Mouse (Mus musculus): ENCODE results near the gene Snx25. TPM values are rescaled to one million over a fixed set of nuclear protein-coding genes. Genes with fewer than 3 reads are reported as not detected.
A peak's percentile ranks its signal among the peaks of the same experiment; 100 is the strongest.

The Snx25 gene
- total and polyA plus RNA-seq, 2 experiments from 2014 or later: 7.7 to 44.7 TPM

GRCm38 (mm10) chr8:45999138-45999783, 152.7 kb downstream of the Snx25 start, which contains the start of gene Lrp2bp:
Gene Lrp2bp (plus strand): TSS chr8:45999303.
- ATAC-seq (no peak; the same call in 1 of the 2 replicates), DNase-seq (peak; percentile 27)
- H3K27ac ChIP-seq (ENCODE audit: low read depth, low read length): peak within 1 kb of the TSS; percentile 97
- H3K4me2 ChIP-seq (ENCODE audit: low read depth): peak within 1 kb of the TSS; percentile 69
- 0 out of 2 replicates have a peak, but pooled peaks have one; percentile 14 for TF ChIP-seq CTCF (IDR thresholded peaks at IDR 0.05; ENCODE audit: low read depth)
- H3K9me3 ChIP-seq (ENCODE audit: low read length): no peaks in the 10 kb centered on the region
- H3K36me3 ChIP-seq (ENCODE audit: insufficient read depth): peaks cover 16% of the 10 kb centered on the region
- peak within 1 kb of the TSS; percentile 54 for H3K4me3 ChIP-seq (ENCODE audit: low read depth, low read length)
- peak within 1 kb of the TSS; percentile 91 for H3K9ac ChIP-seq
- no peaks in the 10 kb centered on the region for H3K27me3 ChIP-seq (ENCODE audit: insufficient read depth, low read length)
- WGBS: 3% methylated on average over 22 of the region's 22 CpGs
- no peaks in the 10 kb centered on the region for H3K4me1 ChIP-seq (ENCODE audit: insufficient read depth)

- Histone ChIP-seq H3K4me1 (ENCODE audit: insufficient read depth) (no peaks in the 10 kb centered on the region), H3K27me3 (ENCODE audit: insufficient read depth, low read length) (no peaks in the 10 kb centered on the region), H3K9ac (no peak overlapping the region), H3K36me3 (ENCODE audit: insufficient read depth) (peaks cover 20% of the 10 kb centered on the region), H3K4me3 (ENCODE audit: low read depth, low read length) (no peak overlapping the region), H3K4me2 (ENCODE audit: low read depth) (no peak overlapping the region; the same call in 1 of the 2 replicates), H3K27ac (ENCODE audit: low read depth, low read length) (no peak overlapping the region), H3K9me3 (ENCODE audit: low read length) (no peaks in the 10 kb centered on the region)
- no peak for ATAC-seq
- WGBS: 91% methylated on average over 2 of the region's 2 CpGs
- DNase-seq: no peak
- peak; percentile 29; the same call in 1 of the 2 replicates for TF ChIP-seq CTCF (IDR thresholded peaks at IDR 0.05; ENCODE audit: low read depth)
Observed at GRCm38 (mm10) chr8:45998228-45998627, 153.7 kb downstream of the Snx25 start.

GRCm38 (mm10) chr8:45995576-45995975, 156.4 kb downstream of the Snx25 start:
- no peaks in the 10 kb centered on the region for H3K4me1 ChIP-seq (ENCODE audit: insufficient read depth)
- TF ChIP-seq CTCF (IDR thresholded peaks at IDR 0.05; ENCODE audit: low read depth): no peak
- ATAC-seq (no peak), DNase-seq (no peak)
- H3K4me3 ChIP-seq (ENCODE audit: low read depth, low read length): no peak overlapping the region
- no peak overlapping the region for H3K27ac ChIP-seq (ENCODE audit: low read depth, low read length)
- no peaks in the 10 kb centered on the region for H3K9me3 ChIP-seq (ENCODE audit: low read length)
- peaks cover 20% of the 10 kb centered on the region for H3K36me3 ChIP-seq (ENCODE audit: insufficient read depth)
- H3K4me2 ChIP-seq (ENCODE audit: low read depth): no peak overlapping the region
- no peaks in the 10 kb centered on the region for H3K27me3 ChIP-seq (ENCODE audit: insufficient read depth, low read length)
- WGBS: 92% methylated on average over 3 of the region's 3 CpGs
- H3K9ac ChIP-seq: no peak overlapping the region

- Histone ChIP-seq H3K4me3 (ENCODE audit: low read depth, low read length) (no peak overlapping the region), H3K4me2 (ENCODE audit: low read depth) (no peak overlapping the region), H3K9ac (no peak overlapping the region), H3K4me1 (ENCODE audit: insufficient read depth) (no peaks in the 10 kb centered on the region), H3K27ac (ENCODE audit: low read depth, low read length) (no peak overlapping the region), H3K27me3 (ENCODE audit: insufficient read depth, low read length) (no peaks in the 10 kb centered on the region), H3K36me3 (ENCODE audit: insufficient read depth) (peaks cover 20% of the 10 kb centered on the region), H3K9me3 (ENCODE audit: low read length) (no peaks in the 10 kb centered on the region)
- TF ChIP-seq CTCF (IDR thresholded peaks at IDR 0.05; ENCODE audit: low read depth): peak; percentile 32
- DNase-seq (no peak), ATAC-seq (no peak)
- 89% methylated on average over 2 of the region's 2 CpGs for WGBS
Observed at GRCm38 (mm10) chr8:45994111-45994510, 157.8 kb downstream of the Snx25 start.

- TF ChIP-seq CTCF (IDR thresholded peaks at IDR 0.05; ENCODE audit: low read depth): no peak
- Histone ChIP-seq H3K27me3 (ENCODE audit: insufficient read depth, low read length) (no peaks in the 10 kb centered on the region), H3K4me1 (ENCODE audit: insufficient read depth) (no peaks in the 10 kb centered on the region), H3K9me3 (ENCODE audit: low read length) (no peaks in the 10 kb centered on the region), H3K4me2 (ENCODE audit: low read depth) (no peak overlapping the region), H3K27ac (ENCODE audit: low read depth, low read length) (no peak overlapping the region), H3K4me3 (ENCODE audit: low read depth, low read length) (no peak overlapping the region), H3K9ac (no peak overlapping the region), H3K36me3 (ENCODE audit: insufficient read depth) (peaks cover 17% of the 10 kb centered on the region)
- 88% methylated on average over 4 of the region's 4 CpGs for WGBS
- DNase-seq (no peak), ATAC-seq (no peak; the same call in 1 of the 2 replicates)
Observed at GRCm38 (mm10) chr8:45990631-45991310, 161.2 kb downstream of the Snx25 start.

GRCm38 (mm10) chr8:45988189-45988588, 163.8 kb downstream of the Snx25 start:
- DNase-seq: no peak
- Histone ChIP-seq H3K4me2 (ENCODE audit: low read depth) (no peak overlapping the region), H3K4me1 (ENCODE audit: insufficient read depth) (no peaks in the 10 kb centered on the region), H3K9me3 (ENCODE audit: low read length) (no peaks in the 10 kb centered on the region), H3K27ac (ENCODE audit: low read depth, low read length) (no peak overlapping the region), H3K27me3 (ENCODE audit: insufficient read depth, low read length) (no peaks in the 10 kb centered on the region), H3K36me3 (ENCODE audit: insufficient read depth) (peaks cover 14% of the 10 kb centered on the region; the same call in 1 of the 2 replicates), H3K4me3 (ENCODE audit: low read depth, low read length) (no peak overlapping the region), H3K9ac (no peak overlapping the region)
- ATAC-seq: no peak
- 66% methylated on average over 2 of the region's 2 CpGs for WGBS
- TF ChIP-seq CTCF (IDR thresholded peaks at IDR 0.05; ENCODE audit: low read depth): no peak

GRCm38 (mm10) chr8:45986665-45987064, 165.3 kb downstream of the Snx25 start:
- Histone ChIP-seq H3K27me3 (ENCODE audit: insufficient read depth, low read length) (no peaks in the 10 kb centered on the region), H3K4me2 (ENCODE audit: low read depth) (no peak overlapping the region), H3K4me3 (ENCODE audit: low read depth, low read length) (no peak overlapping the region), H3K27ac (ENCODE audit: low read depth, low read length) (no peak overlapping the region), H3K36me3 (ENCODE audit: insufficient read depth) (peaks cover 21% of the 10 kb centered on the region), H3K9ac (no peak overlapping the region), H3K4me1 (ENCODE audit: insufficient read depth) (no peaks in the 10 kb centered on the region), H3K9me3 (ENCODE audit: low read length) (no peaks in the 10 kb centered on the region)
- 83% methylated on average over 3 of the region's 3 CpGs for WGBS
- ATAC-seq: no peak
- no peak for TF ChIP-seq CTCF (IDR thresholded peaks at IDR 0.05; ENCODE audit: low read depth)
- DNase-seq: no peak

Other genes with a start within 250 kb of the Snx25 start
- 0.38 and 0.46 TPM in 2 replicates for gene Ccdc110, start 217.5 kb downstream of the Snx25 start, total RNA-seq (2014; rRNA removed)
- 0.46 and 0.47 TPM in 2 replicates for gene Ccdc110, start 217.5 kb downstream of the Snx25 start, polyA plus RNA-seq (2015; fragmentation: Nextera tagmentation; extraction: Ambion mirVana)
- gene 1700029J07Rik, start 176.9 kb downstream of the Snx25 start, total RNA-seq (2014; rRNA removed): 2.8 and 3.2 TPM in 2 replicates
- 3.0 and 4.2 TPM in 2 replicates for gene 1700029J07Rik, start 176.9 kb downstream of the Snx25 start, polyA plus RNA-seq (2015; fragmentation: Nextera tagmentation; extraction: Ambion mirVana)
- gene Ufsp2, start 176.6 kb downstream of the Snx25 start, total RNA-seq (2014; rRNA removed): 30.0 and 39.5 TPM in 2 replicates
- gene Ufsp2, start 176.6 kb downstream of the Snx25 start, polyA plus RNA-seq (2015; fragmentation: Nextera tagmentation; extraction: Ambion mirVana): 47.2 and 48.5 TPM in 2 replicates
- gene Lrp2bp, start 152.9 kb downstream of the Snx25 start, total RNA-seq (2014; rRNA removed): 0.29 and 0.31 TPM in 2 replicates
- 0.22 and 0.25 TPM in 2 replicates for gene Lrp2bp, start 152.9 kb downstream of the Snx25 start, polyA plus RNA-seq (2015; fragmentation: Nextera tagmentation; extraction: Ambion mirVana)
- 8.3 and 10.5 TPM in 2 replicates for gene Ankrd37, start 146.5 kb downstream of the Snx25 start, total RNA-seq (2014; rRNA removed)
- 12.9 and 14.5 TPM in 2 replicates for gene Ankrd37, start 146.5 kb downstream of the Snx25 start, polyA plus RNA-seq (2015; fragmentation: Nextera tagmentation; extraction: Ambion mirVana)
- gene Cfap97, start 388 bp downstream of the Snx25 start, total RNA-seq (2014; rRNA removed): 17.5 and 24.4 TPM in 2 replicates
- 15.4 and 22.1 TPM in 2 replicates for gene Cfap97, start 388 bp downstream of the Snx25 start, polyA plus RNA-seq (2015; fragmentation: Nextera tagmentation; extraction: Ambion mirVana)
- gene Slc25a4, start 59.1 kb upstream of the Snx25 start, total RNA-seq (2014; rRNA removed): 925 and 1,077 TPM in 2 replicates
- 945 and 997 TPM in 2 replicates for gene Slc25a4, start 59.1 kb upstream of the Snx25 start, polyA plus RNA-seq (2015; fragmentation: Nextera tagmentation; extraction: Ambion mirVana)
- 0.90 and 0.92 TPM in 2 replicates for gene Helt, start 142.5 kb upstream of the Snx25 start, total RNA-seq (2014; rRNA removed)
- gene Helt, start 142.5 kb upstream of the Snx25 start, polyA plus RNA-seq (2015; fragmentation: Nextera tagmentation; extraction: Ambion mirVana): 0.81 and 1.4 TPM in 2 replicates